Mouse (Mus musculus): Measurements from ENCODE around the gene Gnl1. TPM values are rescaled to one million over a fixed set of nuclear protein-coding genes. Genes with fewer than 3 reads are reported as not detected.
"Not testable (repeated sequence)": the region's sequence is repeated elsewhere in the genome, so short reads cannot be mapped to it uniquely, and the experiment has no call there.

Gnl1 gene
- polyA plus RNA-seq (2015; fragmentation: Nextera tagmentation; extraction: Ambion mirVana) = 50.1 and 54.4 TPM in 2 replicates

GRCm38 (mm10) chr17:35979401-35980362 lies at the start of gene Gnl1, which contains the start of gene Prr3:
Gene Gnl1 (plus strand): TSS chr17:35979851.
Gene Prr3 (minus strand): TSS chr17:35980236.
- ATAC-seq = peak; percentile 82
- peak within 1 kb of the TSS; percentile 91 for H3K27ac ChIP-seq
- H3K36me3 ChIP-seq (ENCODE audit: poor library complexity, severe bottlenecking) = peaks cover 42% of the 10 kb centered on the region
- peak within 1 kb of the TSS; percentile 79 for H3K9ac ChIP-seq
- peak within 1 kb of the TSS; percentile 93 for H3K4me2 ChIP-seq
- H3K4me1 ChIP-seq = peaks cover 23% of the 10 kb centered on the region
- H3K4me3 ChIP-seq = peak within 1 kb of the TSS; percentile 80
- WGBS = under 1% methylated on average over 72 of the region's 109 CpGs
- H3K27me3 ChIP-seq = no peaks in the 10 kb centered on the region
- H3K9me3 ChIP-seq (replicated peaks) = no peaks in the 10 kb centered on the region

GRCm38 (mm10) chr17:35930627-35931026 lies 49.0 kb upstream of the Gnl1 start:
- H3K4me1 ChIP-seq = no peaks in the 10 kb centered on the region
- ATAC-seq = no peak
- H3K36me3 ChIP-seq (ENCODE audit: poor library complexity, severe bottlenecking) = peaks cover 61% of the 10 kb centered on the region
- H3K27ac ChIP-seq = no peak overlapping the region
- H3K9me3 ChIP-seq (replicated peaks) = no peaks in the 10 kb centered on the region
- no peak overlapping the region for H3K4me3 ChIP-seq
- H3K9ac ChIP-seq = no peak overlapping the region
- WGBS = 99% methylated on average over 12 of the region's 12 CpGs
- H3K4me2 ChIP-seq = no peak overlapping the region
- H3K27me3 ChIP-seq = no peaks in the 10 kb centered on the region

- no peak overlapping the region for H3K4me2 ChIP-seq
- H3K9ac ChIP-seq = no peak overlapping the region
- no peaks in the 10 kb centered on the region for H3K27me3 ChIP-seq
- peaks cover 42% of the 10 kb centered on the region for H3K36me3 ChIP-seq (ENCODE audit: poor library complexity, severe bottlenecking)
- H3K4me3 ChIP-seq = no peak overlapping the region
- no peak for ATAC-seq
- WGBS = 86% methylated on average over 4 of the region's 4 CpGs
- H3K9me3 ChIP-seq (replicated peaks) = no peaks in the 10 kb centered on the region
- no peaks in the 10 kb centered on the region for H3K4me1 ChIP-seq
- H3K27ac ChIP-seq = no peak overlapping the region
Observed at GRCm38 (mm10) chr17:35932608-35933007, 47.0 kb upstream of the Gnl1 start.

- H3K27ac ChIP-seq; H3K9me3 ChIP-seq (replicated peaks); H3K9ac ChIP-seq; H3K27me3 ChIP-seq; H3K4me2 ChIP-seq; ATAC-seq; H3K4me1 ChIP-seq; H3K4me3 ChIP-seq: not testable (repeated sequence)
- 91% methylated on average over 14 of the region's 14 CpGs for WGBS
- H3K36me3 ChIP-seq (ENCODE audit: poor library complexity, severe bottlenecking) = peaks cover 11% of the 10 kb centered on the region
Observed at GRCm38 (mm10) chr17:35935763-35936162, 43.9 kb upstream of the Gnl1 start.

- no peak overlapping the region for H3K9ac ChIP-seq
- no peaks in the 10 kb centered on the region for H3K27me3 ChIP-seq
- no peaks in the 10 kb centered on the region for H3K36me3 ChIP-seq (ENCODE audit: poor library complexity, severe bottlenecking)
- no peak overlapping the region for H3K4me3 ChIP-seq
- peak; percentile 53; the same call in 1 of the 2 replicates for ATAC-seq
- WGBS = 48% methylated on average over 2 of the region's 2 CpGs
- H3K9me3 ChIP-seq (replicated peaks) = no peaks in the 10 kb centered on the region
- no peaks in the 10 kb centered on the region for H3K4me1 ChIP-seq
- no peak overlapping the region for H3K27ac ChIP-seq
- H3K4me2 ChIP-seq = no peak overlapping the region
Observed at GRCm38 (mm10) chr17:35937700-35938348, 41.8 kb upstream of the Gnl1 start.

GRCm38 (mm10) chr17:35939108-35939507 lies 40.5 kb upstream of the Gnl1 start:
- Histone ChIP-seq H3K27ac (no peak overlapping the region), H3K9me3 (replicated peaks) (no peaks in the 10 kb centered on the region), H3K27me3 (no peaks in the 10 kb centered on the region), H3K4me3 (no peak overlapping the region), H3K9ac (no peak overlapping the region), H3K36me3 (ENCODE audit: poor library complexity, severe bottlenecking) (no peaks in the 10 kb centered on the region), H3K4me2 (no peak overlapping the region), H3K4me1 (no peaks in the 10 kb centered on the region)
- no peak for ATAC-seq
- 44% methylated on average over 2 of the region's 2 CpGs for WGBS

GRCm38 (mm10) chr17:35939941-35940340 lies 39.7 kb upstream of the Gnl1 start:
- no peak for ATAC-seq
- Histone ChIP-seq H3K36me3 (ENCODE audit: poor library complexity, severe bottlenecking) (no peaks in the 10 kb centered on the region), H3K27me3 (no peaks in the 10 kb centered on the region), H3K9me3 (replicated peaks) (no peaks in the 10 kb centered on the region), H3K27ac (no peak overlapping the region), H3K4me3 (no peak overlapping the region), H3K4me2 (no peak overlapping the region), H3K4me1 (no peaks in the 10 kb centered on the region), H3K9ac (no peak overlapping the region)
- 39% methylated on average over 1 of the region's 1 CpGs for WGBS

- not testable (repeated sequence) for H3K27ac ChIP-seq; H3K9me3 ChIP-seq (replicated peaks); ATAC-seq; H3K4me3 ChIP-seq; H3K4me1 ChIP-seq; H3K9ac ChIP-seq; H3K27me3 ChIP-seq; H3K4me2 ChIP-seq
- H3K36me3 ChIP-seq (ENCODE audit: poor library complexity, severe bottlenecking) = peaks cover 12% of the 10 kb centered on the region
Observed at GRCm38 (mm10) chr17:35950946-35951345, 28.7 kb upstream of the Gnl1 start.

- not testable (repeated sequence) for H3K9me3 ChIP-seq (replicated peaks); H3K9ac ChIP-seq; H3K27me3 ChIP-seq; H3K4me1 ChIP-seq; ATAC-seq; H3K4me3 ChIP-seq; H3K4me2 ChIP-seq; H3K27ac ChIP-seq
- peaks cover 28% of the 10 kb centered on the region for H3K36me3 ChIP-seq (ENCODE audit: poor library complexity, severe bottlenecking)
- WGBS = 80% methylated on average over 2 of the region's 3 CpGs
Observed at GRCm38 (mm10) chr17:35952559-35952958, 27.1 kb upstream of the Gnl1 start.

- no peaks in the 10 kb centered on the region for H3K4me1 ChIP-seq
- H3K27me3 ChIP-seq = no peaks in the 10 kb centered on the region
- H3K4me2 ChIP-seq = no peak overlapping the region
- no peak overlapping the region for H3K27ac ChIP-seq
- peaks cover 49% of the 10 kb centered on the region for H3K36me3 ChIP-seq (ENCODE audit: poor library complexity, severe bottlenecking)
- no peak for ATAC-seq
- no peaks in the 10 kb centered on the region for H3K9me3 ChIP-seq (replicated peaks)
- no peak overlapping the region for H3K9ac ChIP-seq
- H3K4me3 ChIP-seq = no peak overlapping the region
- WGBS = 78% methylated on average over 8 of the region's 8 CpGs
Observed at GRCm38 (mm10) chr17:35954665-35955064, 25.0 kb upstream of the Gnl1 start.

GRCm38 (mm10) chr17:35958533-35959223 lies 21.0 kb upstream of the Gnl1 start:
- no peak for ATAC-seq
- 96% methylated on average over 15 of the region's 15 CpGs for WGBS

GRCm38 (mm10) chr17:35963279-35963678 lies 16.4 kb upstream of the Gnl1 start:
- no peak overlapping the region for H3K4me2 ChIP-seq
- no peak overlapping the region for H3K9ac ChIP-seq
- 94% methylated on average over 10 of the region's 10 CpGs for WGBS
- ATAC-seq = no peak
- H3K9me3 ChIP-seq (replicated peaks) = no peaks in the 10 kb centered on the region
- H3K36me3 ChIP-seq (ENCODE audit: poor library complexity, severe bottlenecking) = peaks cover 82% of the 10 kb centered on the region
- H3K27me3 ChIP-seq = no peaks in the 10 kb centered on the region
- no peak overlapping the region for H3K4me3 ChIP-seq
- H3K27ac ChIP-seq = no peak overlapping the region
- H3K4me1 ChIP-seq = peaks cover 8% of the 10 kb centered on the region

More at GRCm38 (mm10) chr17:35958533-35959223, 21.0 kb upstream of the Gnl1 start:
- no peaks in the 10 kb centered on the region for H3K4me1 ChIP-seq
- no peaks in the 10 kb centered on the region for H3K27me3 ChIP-seq
- no peak overlapping the region for H3K9ac ChIP-seq
- no peak overlapping the region for H3K4me3 ChIP-seq
- H3K4me2 ChIP-seq = no peak overlapping the region
- H3K9me3 ChIP-seq (replicated peaks) = no peaks in the 10 kb centered on the region
- H3K27ac ChIP-seq = no peak overlapping the region
- peaks cover 89% of the 10 kb centered on the region for H3K36me3 ChIP-seq (ENCODE audit: poor library complexity, severe bottlenecking)
